Mouse (Mus musculus): ENCODE measurements around the gene Hck. TPM values are rescaled to one million over a fixed set of nuclear protein-coding genes. Genes with fewer than 3 reads are reported as not detected.

Hck gene
- polyA plus RNA-seq, 1 experiment: 0.10 TPM

DNA sequence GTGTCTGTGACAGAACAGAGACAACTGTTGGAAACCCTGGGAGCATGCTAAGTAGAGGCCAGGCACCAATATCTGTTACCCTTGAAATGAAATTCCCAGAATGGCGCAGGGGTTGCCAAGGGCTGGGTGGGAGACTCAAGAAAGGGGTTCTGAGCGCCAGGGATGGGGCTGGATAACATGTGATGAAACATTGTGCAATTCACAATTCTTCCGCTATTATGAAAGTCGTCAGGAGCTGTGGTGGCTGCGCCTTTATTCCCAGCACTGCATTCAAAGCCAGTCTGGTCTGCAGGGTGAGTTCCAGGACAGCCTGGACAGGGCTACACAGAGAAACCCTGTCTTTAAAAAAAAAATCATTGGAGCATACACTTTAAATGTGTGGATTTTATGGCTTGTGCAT lies 37.1 kb downstream of the Hck start:
- H3K36me3 ChIP-seq (ENCODE audit: control insufficient read depth, insufficient read depth): no peaks in the 10 kb centered on the region
- TF ChIP-seq E2F4 (IDR thresholded peaks at IDR 0.05; ENCODE audit: insufficient read depth) (no peak), CEBPB (IDR thresholded peaks at IDR 0.05; ENCODE audit: insufficient read depth, poor library complexity, severe bottlenecking) (peak; percentile 90), MYOD1 (IDR thresholded peaks at IDR 0.05; ENCODE audit: control insufficient read depth in 1 of 3, insufficient read length in 2 of 3, low read depth in 2 of 3) (no peak)
- no peaks in the 10 kb centered on the region for H3K79me2 ChIP-seq (ENCODE audit: control insufficient read depth, insufficient read depth)
- no peak overlapping the region for H3ac ChIP-seq (ENCODE audit: control insufficient read depth, insufficient read length)
- no peak overlapping the region for H3K4me2 ChIP-seq (ENCODE audit: low read depth)
- H3K27me3 ChIP-seq (ENCODE audit: control insufficient read depth, insufficient read depth, insufficient read length): no peaks in the 10 kb centered on the region
- no peak overlapping the region for H3K4me3 ChIP-seq

DNA sequence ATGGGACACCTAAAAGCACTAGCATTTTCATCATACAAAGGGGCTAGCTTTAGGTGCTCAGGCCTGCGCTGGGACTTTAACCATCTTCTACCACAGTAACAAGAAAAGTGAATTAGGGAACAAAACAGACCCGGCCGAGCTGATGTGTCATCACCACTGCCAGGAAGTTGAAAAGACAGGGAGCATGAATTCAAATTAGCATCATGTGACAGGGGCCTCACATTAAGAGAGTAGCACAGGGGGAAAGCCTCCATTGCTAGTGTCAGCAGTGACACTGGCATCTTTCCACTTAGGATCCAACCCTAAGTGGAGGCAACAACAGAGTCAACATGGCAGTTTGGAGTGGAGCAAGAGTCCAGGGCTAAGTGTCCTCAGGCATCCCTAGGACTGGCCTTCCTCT lies 39.0 kb downstream of the Hck start:
- Histone ChIP-seq H3K36me3 (ENCODE audit: control insufficient read depth, insufficient read depth) (no peaks in the 10 kb centered on the region), H3ac (ENCODE audit: control insufficient read depth, insufficient read length) (no peak overlapping the region), H3K4me2 (ENCODE audit: low read depth) (no peak overlapping the region), H3K4me3 (no peak overlapping the region), H3K27me3 (ENCODE audit: control insufficient read depth, insufficient read depth, insufficient read length) (peaks cover 6% of the 10 kb centered on the region), H3K79me2 (ENCODE audit: control insufficient read depth, insufficient read depth) (no peaks in the 10 kb centered on the region)
- no peak for TF ChIP-seq REST (IDR thresholded peaks at IDR 0.05; ENCODE audit: insufficient read depth, insufficient read length)
- TF ChIP-seq USF1 (IDR thresholded peaks at IDR 0.05; ENCODE audit: low read depth): peak; percentile 6

DNA sequence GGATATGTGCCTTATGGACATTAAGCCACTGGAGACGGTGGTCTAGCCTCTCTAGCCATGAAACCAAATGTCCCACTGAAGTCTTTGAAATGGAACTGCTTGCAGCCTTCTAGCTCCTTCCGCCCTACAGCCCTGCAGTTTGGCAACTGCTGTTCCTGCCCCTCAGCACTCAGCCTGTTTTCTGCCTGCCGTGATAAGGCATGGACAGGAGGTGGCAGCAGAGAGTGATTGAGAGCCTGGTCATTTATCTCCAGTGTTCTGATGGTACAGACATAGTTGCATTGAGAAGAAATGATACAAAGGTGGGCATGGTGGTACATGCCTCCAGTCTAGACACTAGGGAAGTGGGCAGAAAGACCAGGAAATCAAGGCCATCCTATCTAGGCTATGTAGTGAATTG lies 39.4 kb downstream of the Hck start:
- no peak overlapping the region for H3ac ChIP-seq (ENCODE audit: control insufficient read depth, insufficient read length)
- H3K4me3 ChIP-seq: no peak overlapping the region
- H3K27me3 ChIP-seq (ENCODE audit: control insufficient read depth, insufficient read depth, insufficient read length): peaks cover 10% of the 10 kb centered on the region
- no peak for TF ChIP-seq E2F4 (IDR thresholded peaks at IDR 0.05; ENCODE audit: insufficient read depth)
- TF ChIP-seq CEBPB (IDR thresholded peaks at IDR 0.05; ENCODE audit: insufficient read depth, poor library complexity, severe bottlenecking): no peak
- no peak for TF ChIP-seq SRF (IDR thresholded peaks at IDR 0.05; ENCODE audit: control insufficient read depth, insufficient read length, low read depth)
- no peak for TF ChIP-seq REST (IDR thresholded peaks at IDR 0.05; ENCODE audit: insufficient read depth, insufficient read length)
- TF ChIP-seq POLR2AphosphoS2 (IDR thresholded peaks at IDR 0.05; ENCODE audit: insufficient read length, low read depth): no peak
- TF ChIP-seq TCF3 (IDR thresholded peaks at IDR 0.05; ENCODE audit: insufficient read length, low read depth): no peak
- TF ChIP-seq MAX (IDR thresholded peaks at IDR 0.05; ENCODE audit: low read depth): no peak
- no peak for TF ChIP-seq MYOD1 (IDR thresholded peaks at IDR 0.05; ENCODE audit: control insufficient read depth in 1 of 3, insufficient read length in 2 of 3, low read depth in 2 of 3)
- TF ChIP-seq POLR2A (IDR thresholded peaks at IDR 0.05; ENCODE audit: insufficient read length, low read depth): no peak
- no peak for TF ChIP-seq USF1 (IDR thresholded peaks at IDR 0.05; ENCODE audit: low read depth)
- TF ChIP-seq TCF12 (IDR thresholded peaks at IDR 0.05; ENCODE audit: insufficient read depth, poor library complexity, severe bottlenecking): no peak
- no peak for TF ChIP-seq MYOG (IDR thresholded peaks at IDR 0.05; ENCODE audit: control insufficient read depth in 1 of 3, insufficient read depth in 1 of 3, insufficient read length in 2 of 3, low read depth in 2 of 3)
- no peaks in the 10 kb centered on the region for H3K36me3 ChIP-seq (ENCODE audit: control insufficient read depth, insufficient read depth)
- no peak overlapping the region for H3K4me2 ChIP-seq (ENCODE audit: low read depth)
- no peaks in the 10 kb centered on the region for H3K79me2 ChIP-seq (ENCODE audit: control insufficient read depth, insufficient read depth)

DNA sequence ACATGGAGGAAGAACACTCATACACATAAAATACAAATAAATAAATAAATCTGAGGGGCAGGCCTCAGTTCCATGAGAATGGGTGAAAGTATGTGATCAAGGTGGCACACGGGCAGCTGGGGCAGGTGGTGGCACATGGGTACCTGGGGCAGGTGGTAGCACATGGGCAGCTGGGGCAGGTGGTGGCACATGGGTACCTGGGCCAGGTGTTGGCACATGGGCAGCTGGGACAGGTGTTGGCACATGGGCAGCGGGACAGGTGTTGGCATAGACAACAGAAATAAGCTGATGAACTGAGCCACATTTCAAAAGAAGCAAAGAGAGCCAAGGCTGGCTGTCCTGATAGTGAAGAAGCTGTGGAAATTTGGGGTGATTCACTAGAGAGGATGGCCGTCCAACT lies 41.5 kb downstream of the Hck start:
- H3K4me3 ChIP-seq: no peak overlapping the region
- TF ChIP-seq MYOG (IDR thresholded peaks at IDR 0.05; ENCODE audit: control insufficient read depth in 1 of 3, insufficient read depth in 1 of 3, insufficient read length in 2 of 3, low read depth in 2 of 3) (peak in 2 of 3 experiments; percentile 56 to 73), MAX (IDR thresholded peaks at IDR 0.05; ENCODE audit: low read depth) (no peak), POLR2A (IDR thresholded peaks at IDR 0.05; ENCODE audit: insufficient read length, low read depth) (no peak), POLR2AphosphoS2 (IDR thresholded peaks at IDR 0.05; ENCODE audit: insufficient read length, low read depth) (no peak), MYOD1 (IDR thresholded peaks at IDR 0.05; ENCODE audit: control insufficient read depth in 1 of 3, insufficient read length in 2 of 3, low read depth in 2 of 3) (peak in 2 of 3 experiments; percentile 10 to 60), CEBPB (IDR thresholded peaks at IDR 0.05; ENCODE audit: insufficient read depth, poor library complexity, severe bottlenecking) (no peak), REST (IDR thresholded peaks at IDR 0.05; ENCODE audit: insufficient read depth, insufficient read length) (no peak), TCF12 (IDR thresholded peaks at IDR 0.05; ENCODE audit: insufficient read depth, poor library complexity, severe bottlenecking) (no peak), TCF3 (IDR thresholded peaks at IDR 0.05; ENCODE audit: insufficient read length, low read depth) (peak; percentile 38)
- H3K36me3 ChIP-seq (ENCODE audit: control insufficient read depth, insufficient read depth): no peaks in the 10 kb centered on the region
- H3K27me3 ChIP-seq (ENCODE audit: control insufficient read depth, insufficient read depth, insufficient read length): peaks cover 17% of the 10 kb centered on the region
- H3K79me2 ChIP-seq (ENCODE audit: control insufficient read depth, insufficient read depth): no peaks in the 10 kb centered on the region
- no peak overlapping the region for H3K4me2 ChIP-seq (ENCODE audit: low read depth)
- no peak overlapping the region for H3ac ChIP-seq (ENCODE audit: control insufficient read depth, insufficient read length)

DNA sequence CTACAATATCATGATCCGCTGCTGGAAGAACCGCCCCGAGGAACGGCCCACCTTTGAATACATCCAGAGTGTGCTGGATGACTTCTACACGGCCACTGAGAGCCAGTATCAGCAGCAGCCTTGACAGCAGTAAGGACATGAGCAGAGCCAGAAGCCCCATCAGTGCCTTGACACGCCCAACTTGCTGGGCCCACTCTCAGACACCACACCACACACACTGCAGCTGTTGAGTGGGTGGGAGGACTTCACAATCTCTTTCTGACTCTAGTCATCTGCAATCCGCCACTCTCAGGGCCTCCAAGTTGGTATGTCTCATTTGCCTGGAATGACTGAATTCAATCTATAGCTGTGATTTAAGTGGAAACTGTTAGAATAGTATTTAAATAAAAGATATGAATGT lies 42.8 kb downstream of the Hck start:
- H3K27me3 ChIP-seq (ENCODE audit: control insufficient read depth, insufficient read depth, insufficient read length): peaks cover 17% of the 10 kb centered on the region
- no peak overlapping the region for H3K4me3 ChIP-seq
- TF ChIP-seq USF1 (IDR thresholded peaks at IDR 0.05; ENCODE audit: low read depth) (no peak), MYOD1 (IDR thresholded peaks at IDR 0.05; ENCODE audit: control insufficient read depth in 1 of 3, insufficient read length in 2 of 3, low read depth in 2 of 3) (peak in 2 of 3 experiments; percentile 87), MYOG (IDR thresholded peaks at IDR 0.05; ENCODE audit: control insufficient read depth in 1 of 3, insufficient read depth in 1 of 3, insufficient read length in 2 of 3, low read depth in 2 of 3) (peak in 2 of 3 experiments; percentile 84 to 85), CEBPB (IDR thresholded peaks at IDR 0.05; ENCODE audit: insufficient read depth, poor library complexity, severe bottlenecking) (no peak), TCF3 (IDR thresholded peaks at IDR 0.05; ENCODE audit: insufficient read length, low read depth) (no peak)

More for the DNA sequence above, 42.8 kb downstream of the Hck start:
- Histone ChIP-seq H3K4me2 (ENCODE audit: low read depth) (no peak overlapping the region), H3ac (ENCODE audit: control insufficient read depth, insufficient read length) (no peak overlapping the region), H3K79me2 (ENCODE audit: control insufficient read depth, insufficient read depth) (no peaks in the 10 kb centered on the region), H3K36me3 (ENCODE audit: control insufficient read depth, insufficient read depth) (no peaks in the 10 kb centered on the region)

Measured in myocyte (in vitro differentiated cells).